Mouse (Mus musculus) MN1 (cell line): ENCODE data around the gene Pde10a.

Source experiments
- DNase-seq: peaks from one replicate; pipeline ENCODE4 v3.0.0-alpha.2; 2016; ENCODE audit warnings: low spot score

The Pde10a gene

GRCm38 (mm10) chr17:8525971-8526740, 984 bp downstream of the Pde10a start:
- peak; percentile 64 for DNase-seq

DNA sequence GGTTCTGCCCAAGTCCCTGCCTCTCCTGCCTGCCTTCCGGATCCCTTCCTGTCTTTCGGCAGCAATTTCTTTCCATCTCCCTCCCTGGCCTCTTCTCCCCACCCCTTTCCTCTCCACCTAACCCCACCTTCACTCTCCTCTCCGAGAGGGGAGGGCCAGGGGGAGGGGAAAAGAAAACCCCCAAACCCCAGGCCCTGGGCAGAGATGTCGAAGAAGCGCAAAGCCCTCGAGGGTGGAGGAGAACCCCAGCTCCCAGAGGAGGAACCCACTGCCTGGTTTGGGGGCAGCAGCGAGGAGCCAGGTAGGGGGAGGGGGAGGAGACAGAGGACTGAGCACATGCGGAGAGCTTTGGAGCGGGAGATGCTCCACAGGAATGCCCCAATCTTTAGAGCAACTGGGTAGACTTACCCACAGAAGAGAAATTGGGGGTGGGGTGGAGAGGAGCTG, 1.7 kb downstream of the Pde10a start:
- DNase-seq, result peak; percentile 24

GRCm38 (mm10) chr17:8528641-8529040, 3.5 kb downstream of the Pde10a start:
- no peak for DNase-seq

- no peak for DNase-seq
Observed at GRCm38 (mm10) chr17:8532609-8533008, 7.4 kb downstream of the Pde10a start.

DNA sequence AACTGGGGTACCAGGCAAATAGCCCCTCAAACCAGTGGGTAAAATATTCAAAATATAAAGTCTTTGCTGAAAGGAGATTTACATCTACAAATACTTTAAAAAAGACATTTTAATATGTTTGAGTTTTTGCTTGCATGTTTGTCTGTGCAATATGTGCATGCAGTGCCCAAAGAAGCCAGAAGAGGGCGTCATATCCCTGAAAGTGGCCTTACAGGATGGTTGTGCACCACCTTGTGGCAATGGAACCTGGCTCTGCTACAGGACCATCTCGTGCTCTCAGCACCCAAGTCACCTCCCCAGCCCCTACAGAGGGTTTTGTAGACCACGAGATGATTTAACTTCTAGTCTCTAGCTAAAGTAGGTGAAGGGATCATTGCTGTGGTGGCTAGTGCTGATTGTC, 8.7 kb downstream of the Pde10a start:
- no peak for DNase-seq

GRCm38 (mm10) chr17:8536522-8536921, 11.3 kb downstream of the Pde10a start:
- DNase-seq, result no peak

DNA sequence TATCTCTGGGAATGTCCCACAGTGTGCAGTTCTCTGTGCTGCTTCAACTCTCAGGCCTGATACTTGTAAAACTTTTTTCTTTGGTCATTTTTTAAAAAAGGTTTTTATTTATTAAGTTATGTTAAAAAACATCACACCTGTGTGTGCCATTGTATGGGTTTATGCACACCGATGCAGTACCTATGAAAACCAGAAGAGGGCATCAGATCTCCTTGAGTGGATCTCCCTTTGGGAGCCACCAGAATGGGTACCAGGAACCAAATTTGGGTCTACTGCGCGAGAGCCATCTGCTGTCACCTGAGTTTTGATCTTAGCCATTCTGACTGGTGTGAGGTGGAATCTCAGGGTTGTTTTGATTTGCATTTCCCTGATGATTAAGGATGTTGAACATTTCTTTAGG, 12.9 kb downstream of the Pde10a start:
- no peak for DNase-seq

DNA sequence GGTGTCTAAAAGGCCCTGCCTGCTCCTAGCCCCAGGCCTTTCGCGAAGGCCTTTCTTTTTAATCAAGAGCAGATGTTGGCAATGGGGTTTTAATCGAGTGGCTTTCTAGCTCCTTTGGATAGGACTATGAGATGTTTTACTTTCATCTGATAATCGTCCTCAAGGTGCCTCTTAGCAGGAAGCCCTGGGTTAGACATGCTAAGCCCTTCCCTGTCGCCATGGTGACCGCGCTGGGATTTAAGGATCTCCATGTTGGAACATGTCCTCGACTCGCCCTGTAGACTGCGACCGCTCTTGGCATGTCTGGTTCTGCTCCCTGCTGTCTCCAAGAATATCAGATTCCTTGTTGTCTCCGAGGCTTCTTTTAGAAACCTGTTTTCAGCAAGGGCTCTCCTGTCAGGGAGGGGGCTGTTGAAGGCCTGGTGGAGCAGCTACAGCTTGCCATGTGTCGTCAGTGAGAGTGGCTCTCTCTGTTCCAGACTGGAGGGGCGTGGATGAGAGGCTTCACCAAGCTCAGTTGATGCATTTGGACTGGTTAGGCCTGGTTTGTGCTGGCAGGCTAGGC, 16.9 kb downstream of the Pde10a start:
- DNase-seq, result no peak

GRCm38 (mm10) chr17:8546366-8546765, 21.2 kb downstream of the Pde10a start:
- DNase-seq, result no peak

- DNase-seq, result no peak
Observed at GRCm38 (mm10) chr17:8548733-8549132, 23.6 kb downstream of the Pde10a start.

- DNase-seq, result no peak
Observed at GRCm38 (mm10) chr17:8551641-8552040, 26.5 kb downstream of the Pde10a start.

GRCm38 (mm10) chr17:8552346-8553035, 27.3 kb downstream of the Pde10a start:
- DNase-seq, result no peak

GRCm38 (mm10) chr17:8553601-8554000, 28.4 kb downstream of the Pde10a start:
- no peak for DNase-seq

DNA sequence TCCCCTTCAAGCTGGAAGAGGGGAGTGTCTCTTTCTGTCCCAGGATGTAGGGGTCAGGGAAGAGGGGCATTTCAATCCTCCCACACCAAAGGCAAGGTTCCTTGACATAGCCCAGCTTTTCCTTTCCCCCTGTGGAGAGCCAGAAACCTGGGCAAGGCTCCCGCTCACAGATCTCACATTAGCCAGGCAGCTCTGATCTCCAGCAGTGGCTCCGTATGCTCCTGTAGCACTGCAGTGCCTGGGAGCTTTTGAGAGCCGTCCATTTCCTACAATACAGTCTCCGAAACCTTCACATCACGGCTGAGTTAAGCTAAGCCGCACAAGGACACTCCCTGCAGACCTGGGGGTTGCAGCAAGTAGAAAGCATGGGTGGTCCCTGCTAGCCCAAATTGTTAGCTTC, 29.0 kb downstream of the Pde10a start:
- no peak for DNase-seq

DNA sequence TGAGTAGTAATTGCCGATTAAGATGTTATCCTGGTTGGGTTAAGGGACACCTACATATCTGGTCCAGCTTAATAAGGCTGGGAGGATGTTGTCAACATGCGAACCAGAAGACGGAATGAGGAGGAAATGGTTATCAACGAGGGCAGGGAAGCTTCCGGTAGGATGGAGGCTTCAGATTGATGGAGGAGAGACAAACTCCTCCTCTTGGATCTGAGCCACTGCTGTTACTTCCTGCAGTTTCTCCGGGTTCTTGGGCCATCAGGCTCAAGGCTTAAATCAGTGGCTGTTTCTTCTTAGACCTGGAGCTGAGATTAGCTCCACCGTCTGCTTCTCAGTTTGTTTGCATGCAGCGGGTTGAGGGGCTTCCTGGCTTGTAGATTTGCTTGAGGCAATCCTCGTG, 30.6 kb downstream of the Pde10a start:
- DNase-seq, result no peak

GRCm38 (mm10) chr17:8556223-8556622, 31.1 kb downstream of the Pde10a start:
- DNase-seq, result no peak

DNA sequence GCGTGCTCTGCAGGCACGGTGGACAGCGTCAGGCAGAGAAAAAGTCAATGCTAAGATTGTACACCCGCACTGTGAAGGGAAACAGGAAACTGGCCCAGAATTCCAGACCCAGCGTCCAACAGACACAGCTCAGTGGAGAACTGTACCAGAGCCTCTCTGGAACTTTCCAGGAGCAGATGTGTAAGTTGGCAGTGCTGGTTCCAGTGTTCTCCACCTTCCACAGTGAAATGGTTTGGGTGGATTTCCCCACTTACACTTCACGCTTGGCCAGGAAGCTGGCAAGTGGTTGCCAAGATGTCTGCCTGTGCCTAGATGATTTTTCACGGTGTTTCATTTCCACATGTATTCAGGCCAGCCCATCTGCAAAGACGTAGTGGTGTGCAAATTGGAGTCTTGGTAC, 32.8 kb downstream of the Pde10a start:
- DNase-seq, result no peak

GRCm38 (mm10) chr17:8562101-8562885, 37.1 kb downstream of the Pde10a start:
- no peak for DNase-seq

DNA sequence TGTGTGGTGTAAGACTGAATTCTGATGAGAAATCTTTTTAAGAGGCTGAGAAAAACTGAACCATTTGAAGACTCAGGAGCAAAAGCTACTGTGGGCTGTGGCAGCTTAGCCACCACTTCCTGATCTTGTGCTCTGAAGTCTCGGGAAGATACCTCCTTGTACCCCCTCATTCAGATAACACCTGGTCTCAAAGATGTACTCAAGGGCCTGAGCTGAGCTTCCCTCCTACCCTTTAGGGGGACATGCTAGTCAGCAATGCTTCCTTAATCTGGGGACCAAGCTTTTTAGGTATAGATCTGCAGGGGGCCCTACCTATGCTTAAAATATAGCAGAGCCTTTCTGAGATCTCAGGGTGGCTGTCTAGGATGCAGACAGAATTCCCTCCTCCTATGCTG, 37.7 kb downstream of the Pde10a start:
- DNase-seq, result no peak

- DNase-seq, result no peak
Observed at GRCm38 (mm10) chr17:8566850-8567249, 41.7 kb downstream of the Pde10a start, which contains the start of gene Gm17087. Gm17087 (minus strand) TSS chr17:8566950.

- DNase-seq, result no peak
Observed at GRCm38 (mm10) chr17:8573542-8574260, 48.5 kb downstream of the Pde10a start.

DNA sequence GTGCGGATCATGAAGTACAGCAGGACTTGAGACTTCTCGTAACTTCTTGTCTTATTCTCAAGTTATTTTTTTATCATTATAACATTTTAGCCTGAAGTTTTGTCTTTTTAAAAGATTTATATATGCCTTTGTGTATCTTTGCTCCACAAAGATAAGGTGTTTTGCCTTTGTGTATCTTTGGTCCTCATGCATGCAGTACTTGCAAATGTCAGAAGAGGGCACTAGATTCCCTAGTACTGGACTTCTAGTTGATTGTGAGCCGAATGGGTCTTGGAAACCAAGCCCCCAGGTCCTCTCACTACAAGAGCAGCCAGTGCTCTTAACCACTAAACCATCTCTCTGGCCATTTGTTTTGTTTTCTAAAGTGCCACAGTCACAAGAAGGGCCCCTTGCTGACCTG, 55.2 kb downstream of the Pde10a start:
- DNase-seq, result peak; percentile 11
